Mouse (Mus musculus): ENCODE measurements around the gene Hist1h2ah.

DNA sequence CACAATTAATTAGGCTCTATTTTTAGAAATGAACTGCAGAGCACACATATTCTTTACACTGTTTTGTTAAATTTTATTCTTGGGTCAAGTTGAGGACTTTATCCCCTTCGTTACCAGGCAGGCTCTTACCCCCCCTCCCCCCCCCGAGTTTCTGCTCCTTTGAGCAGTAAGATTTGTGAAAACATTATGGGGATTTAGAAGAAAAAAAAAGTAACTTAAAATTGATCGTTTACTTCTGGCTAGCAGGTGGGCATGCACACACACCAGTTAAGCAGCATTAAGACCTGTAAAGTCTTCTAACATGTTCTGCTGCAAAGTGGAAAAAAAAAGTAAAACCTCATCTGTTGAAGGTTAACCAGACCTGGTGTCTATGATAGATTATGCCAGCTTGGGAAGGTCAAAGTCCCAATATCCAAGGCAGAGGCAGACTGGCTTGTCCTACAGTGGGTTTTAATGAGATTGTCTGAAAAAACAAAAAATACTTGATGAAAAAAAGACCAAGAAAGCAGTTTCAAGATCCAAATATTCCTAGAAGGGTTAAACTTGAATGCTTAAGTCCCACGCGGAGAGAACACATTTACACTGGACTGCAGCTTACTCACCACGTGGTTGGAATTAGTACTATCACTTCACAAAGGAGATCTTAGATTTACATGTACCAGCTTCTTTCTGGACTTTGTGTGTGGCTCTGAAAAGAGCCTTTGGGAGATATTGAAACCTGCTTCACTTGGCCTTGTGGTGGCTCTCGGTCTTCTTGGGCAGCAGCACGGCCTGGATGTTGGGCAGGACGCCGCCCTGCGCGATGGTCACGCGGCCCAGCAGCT lies 713 bp downstream of the Hist1h2ah start:
- TF ChIP-seq POLR2A (IDR thresholded peaks at IDR 0.05; ENCODE audit: control insufficient read depth, extremely low read depth, insufficient read depth, low read length, poor library complexity) (no peak), CTCF (IDR thresholded peaks at IDR 0.05; ENCODE audit: borderline replicate concordance, control insufficient read depth, extremely low read depth, insufficient read depth, low read length, poor library complexity) (no peak)

Data from thymus, adult 2 months (tissue).